Mouse (Mus musculus) mesoderm, embryonic 11.5 days (tissue): Measurements from ENCODE around the gene Tex22.

Experiments used
- DNase-seq: peaks from one replicate; pipeline ENCODE4 v3.0.0-alpha.2; 2012; ENCODE audit warnings: low read depth, low spot score

Gene Tex22

DNA sequence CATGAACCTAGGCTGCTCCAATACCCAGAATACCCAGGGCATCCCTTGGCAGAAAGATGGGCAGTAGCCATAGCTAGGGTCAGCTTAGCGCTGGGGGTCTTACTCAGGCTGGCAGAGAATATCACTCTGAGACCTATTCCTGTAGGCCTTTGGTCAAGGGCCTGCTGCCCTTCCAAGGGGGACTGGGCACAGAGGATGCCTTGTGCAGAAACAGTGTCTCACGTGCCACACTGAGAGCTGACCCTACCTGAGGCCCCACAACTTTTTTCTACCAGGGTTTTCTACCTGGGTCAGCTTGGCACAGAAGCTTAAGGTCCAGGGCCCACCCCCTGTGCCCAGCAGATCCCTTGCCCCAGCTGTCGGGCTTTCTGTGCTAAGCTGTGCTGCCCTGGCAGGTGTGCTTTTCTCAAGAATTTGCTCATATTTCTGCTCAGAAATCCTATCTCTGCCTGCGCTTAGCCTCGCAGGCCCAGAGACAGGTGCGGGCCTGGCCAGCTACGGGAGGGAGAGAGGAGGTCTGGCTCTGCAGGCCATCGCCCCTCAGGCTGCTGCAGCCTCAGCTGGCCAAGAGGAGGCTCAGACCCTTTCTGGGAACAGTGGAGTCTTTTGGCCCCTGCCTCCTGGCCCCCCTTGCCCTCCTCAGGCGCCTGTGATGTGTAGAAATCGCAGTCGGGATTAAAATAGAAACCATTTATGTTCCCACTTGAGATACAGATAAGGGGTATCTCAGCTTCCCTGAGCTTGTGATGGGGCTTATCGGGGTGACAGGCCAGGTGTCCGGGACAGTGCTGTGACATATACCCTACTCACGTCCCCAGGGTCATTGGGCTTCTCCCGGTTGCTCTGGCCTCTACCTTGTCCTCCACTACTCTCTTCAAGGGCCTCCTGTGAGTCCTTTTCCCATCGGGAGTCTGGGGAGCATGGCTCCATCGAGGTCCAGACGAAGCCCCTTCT, 63.2 kb downstream of the Tex22 start:
- no peak for DNase-seq

- no peak for DNase-seq
These were observed 64.0 kb downstream of the Tex22 start for GRCm38 (mm10) chr12:113138291-113138690.
